In genomic region chr5:76947758-76948157, GRCm38 (mm10) we compare ENCODE assay signal across 1 mouse cellular context.
TF ChIP-seq lines count a peak whose summit lies in the region.

No protein-coding gene starts in this region.

TF ChIP-seq in MEL, 35 proteins besides CTCF, POLR2A, EP300 and RAD21:
- no peak for TF ChIP-seq BHLHE40 (IDR thresholded peaks at IDR 0.05; ENCODE audit: borderline replicate concordance, low read depth, low read length)
- no peak for TF ChIP-seq USF2 (IDR thresholded peaks at IDR 0.05; ENCODE audit: borderline replicate concordance in 1 of 2, insufficient read depth in 1 of 2, low read depth in 1 of 2, low read length in 2 of 2)
- no peak for TF ChIP-seq USF1 (IDR thresholded peaks at IDR 0.05; ENCODE audit: low read depth, low read length)
- TF ChIP-seq KAT2A (conservative IDR thresholded peaks at IDR 0.05; ENCODE audit: low read depth, low read length) = no peak
- no peak for TF ChIP-seq MAX (IDR thresholded peaks at IDR 0.05; ENCODE audit: low read length)
- TF ChIP-seq ZC3H11A (IDR thresholded peaks at IDR 0.05; ENCODE audit: low read depth, low read length) = no peak
- TF ChIP-seq ZNF384 (IDR thresholded peaks at IDR 0.05; ENCODE audit: low read depth, low read length) = no peak
- TF ChIP-seq NELFE (IDR thresholded peaks at IDR 0.05; ENCODE audit: low read depth, low read length) = no peak
- no peak for TF ChIP-seq MAFK (IDR thresholded peaks at IDR 0.05; ENCODE audit: borderline replicate concordance, low read depth, low read length)
- TF ChIP-seq MYB (IDR thresholded peaks at IDR 0.05; ENCODE audit: low read depth, low read length) = no peak
